Mouse (Mus musculus): ENCODE measurements around the gene Cyp3a13.

GRCm38 (mm10) chr5:137887666-137888065, 33.8 kb downstream of the Cyp3a13 start:
- no peak for TF ChIP-seq EP300 (IDR thresholded peaks at IDR 0.05; ENCODE audit: low read depth in 1 of 2, low read length in 2 of 2)
- no peak for TF ChIP-seq CHD2 (IDR thresholded peaks at IDR 0.05; ENCODE audit: low read length)
- TF ChIP-seq ZMIZ1 (IDR thresholded peaks at IDR 0.05; ENCODE audit: low read depth, low read length) = no peak
- TF ChIP-seq GATA1 (IDR thresholded peaks at IDR 0.05; ENCODE audit: low read depth, low read length) = no peak
- TF ChIP-seq ZNF384 (IDR thresholded peaks at IDR 0.05; ENCODE audit: low read depth, low read length) = no peak
- no peak for TF ChIP-seq POLR2A (IDR thresholded peaks at IDR 0.05; ENCODE audit: control insufficient read depth in 1 of 2, insufficient read depth in 1 of 2, low read depth in 1 of 2, low read length in 2 of 2, poor library complexity in 1 of 2)
- no peak for TF ChIP-seq RAD21 (IDR thresholded peaks at IDR 0.05; ENCODE audit: low read depth, low read length)
- TF ChIP-seq HCFC1 (IDR thresholded peaks at IDR 0.05; ENCODE audit: low read depth, low read length) = no peak
- no peak for TF ChIP-seq MAZ (IDR thresholded peaks at IDR 0.05; ENCODE audit: low read depth, low read length)
- no peak for TF ChIP-seq CTCF (IDR thresholded peaks at IDR 0.05 in 2 of 3, conservative IDR thresholded peaks at IDR 0.05 in 1 of 3; ENCODE audit: control insufficient read depth in 1 of 3, insufficient read depth in 1 of 3, low read depth in 2 of 3, low read length in 3 of 3, poor library complexity in 1 of 3, severe bottlenecking in 1 of 3)
- no peak for TF ChIP-seq ELF1 (IDR thresholded peaks at IDR 0.05; ENCODE audit: low read depth, low read length)
- TF ChIP-seq ZC3H11A (IDR thresholded peaks at IDR 0.05; ENCODE audit: low read depth, low read length) = no peak
- no peak for TF ChIP-seq POLR2AphosphoS2 (IDR thresholded peaks at IDR 0.05; ENCODE audit: low read length)

Measured in MEL (cell line).